Mouse (Mus musculus): ENCODE data around the gene Frs2. TPM values are rescaled to one million over a fixed set of nuclear protein-coding genes. Genes with fewer than 3 reads are reported as not detected.

Gene Frs2
- polyA plus RNA-seq, 1 experiment from 2014 or later, result 20.6 TPM

GRCm38 (mm10) chr10:117120051-117120666, 28.2 kb downstream of the Frs2 start:
- 0 out of 2 replicates have a peak, but pooled peaks cover 2% of the 10 kb centered on the region for H3K4me1 ChIP-seq
- no peak overlapping the region for H3K27ac ChIP-seq
- no peaks in the 10 kb centered on the region for H3K27me3 ChIP-seq
- ATAC-seq (ENCODE audit: insufficient number of reproducible peaks, low FRiP score, low TSS enrichment, low read depth), result no peak
- no peak overlapping the region for H3K4me2 ChIP-seq
- no peaks in the 10 kb centered on the region for H3K36me3 ChIP-seq
- no peak overlapping the region for H3K4me3 ChIP-seq
- 90% methylated on average over 7 of the region's 7 CpGs for WGBS
- no peak overlapping the region for H3K9ac ChIP-seq
- H3K9me3 ChIP-seq, result no peaks in the 10 kb centered on the region

DNA sequence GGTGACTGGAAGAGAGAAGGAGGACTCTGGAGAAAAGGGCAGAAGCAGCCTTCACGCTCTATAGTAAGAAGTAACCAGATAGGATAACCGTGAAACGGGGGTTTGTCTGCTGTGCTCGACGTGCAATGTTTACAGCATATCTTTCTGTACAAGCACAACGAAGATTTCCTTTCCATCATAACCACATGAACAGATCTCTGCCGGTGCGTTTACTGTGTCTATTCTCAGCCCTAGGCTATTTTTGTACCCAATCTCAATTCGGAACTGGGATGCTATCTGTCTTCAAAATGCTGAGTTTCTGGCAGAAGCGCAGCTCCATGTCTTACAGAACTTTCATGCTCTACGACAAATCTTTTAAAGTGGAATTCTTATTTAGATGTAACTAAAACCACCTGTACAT, 28.8 kb downstream of the Frs2 start:
- H3K9me3 ChIP-seq, result no peaks in the 10 kb centered on the region
- 0 out of 2 replicates have a peak, but pooled peaks cover 3% of the 10 kb centered on the region for H3K4me1 ChIP-seq
- no peaks in the 10 kb centered on the region for H3K27me3 ChIP-seq
- ATAC-seq (ENCODE audit: insufficient number of reproducible peaks, low FRiP score, low TSS enrichment, low read depth), result no peak
- 54% methylated on average over 11 of the region's 11 CpGs for WGBS
- no peak overlapping the region for H3K4me2 ChIP-seq
- H3K4me3 ChIP-seq, result no peak overlapping the region
- no peak overlapping the region for H3K9ac ChIP-seq
- no peak overlapping the region for H3K27ac ChIP-seq
- no peaks in the 10 kb centered on the region for H3K36me3 ChIP-seq

DNA sequence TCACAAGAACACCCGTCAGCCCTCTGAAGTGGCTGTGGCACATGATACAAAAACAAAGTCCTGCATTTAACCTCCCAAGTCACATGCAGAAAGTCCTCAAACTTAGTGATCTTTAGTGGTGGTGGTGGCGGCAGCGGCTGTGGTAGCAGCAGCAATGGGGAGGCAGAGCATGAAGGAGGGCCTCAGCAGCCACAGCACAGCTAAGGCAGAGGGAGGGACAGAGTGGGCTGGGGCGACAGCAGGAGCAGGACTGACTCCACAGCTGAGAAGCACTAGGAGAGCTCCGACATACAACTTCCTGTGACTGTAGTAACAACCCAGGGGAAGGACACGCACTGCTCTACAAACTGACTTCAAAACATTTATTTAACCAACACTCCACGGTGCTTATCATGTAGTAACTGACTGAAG, 29.9 kb downstream of the Frs2 start:
- no peak overlapping the region for H3K27ac ChIP-seq
- WGBS, result 75% methylated on average over 7 of the region's 7 CpGs
- ATAC-seq (ENCODE audit: insufficient number of reproducible peaks, low FRiP score, low TSS enrichment, low read depth), result no peak
- H3K9ac ChIP-seq, result no peak overlapping the region
- H3K36me3 ChIP-seq, result no peaks in the 10 kb centered on the region
- 0 out of 2 replicates have a peak, but pooled peaks cover 4% of the 10 kb centered on the region for H3K4me1 ChIP-seq
- no peaks in the 10 kb centered on the region for H3K27me3 ChIP-seq
- H3K4me3 ChIP-seq, result no peak overlapping the region
- no peak overlapping the region for H3K4me2 ChIP-seq
- no peaks in the 10 kb centered on the region for H3K9me3 ChIP-seq

GRCm38 (mm10) chr10:117115652-117116051, 32.7 kb downstream of the Frs2 start:
- no peak overlapping the region for H3K4me3 ChIP-seq
- H3K4me1 ChIP-seq, result peaks cover 8% of the 10 kb centered on the region; the same call in 1 of the 2 replicates
- no peaks in the 10 kb centered on the region for H3K9me3 ChIP-seq
- ATAC-seq (ENCODE audit: insufficient number of reproducible peaks, low FRiP score, low TSS enrichment, low read depth), result no peak
- H3K4me2 ChIP-seq, result no peak overlapping the region
- no peak overlapping the region for H3K27ac ChIP-seq
- H3K36me3 ChIP-seq, result no peaks in the 10 kb centered on the region
- H3K27me3 ChIP-seq, result no peaks in the 10 kb centered on the region
- H3K9ac ChIP-seq, result no peak overlapping the region
- WGBS, result 54% methylated on average over 3 of the region's 3 CpGs

GRCm38 (mm10) chr10:117112545-117112944, 35.8 kb downstream of the Frs2 start:
- ATAC-seq (ENCODE audit: insufficient number of reproducible peaks, low FRiP score, low TSS enrichment, low read depth), result no peak
- H3K4me1 ChIP-seq, result peaks cover 11% of the 10 kb centered on the region; the same call in 1 of the 2 replicates
- H3K36me3 ChIP-seq, result no peaks in the 10 kb centered on the region
- H3K4me3 ChIP-seq, result no peak overlapping the region
- H3K4me2 ChIP-seq, result no peak overlapping the region
- 29% methylated on average over 2 of the region's 2 CpGs for WGBS
- H3K9ac ChIP-seq, result no peak overlapping the region
- no peaks in the 10 kb centered on the region for H3K27me3 ChIP-seq
- no peak overlapping the region for H3K27ac ChIP-seq
- no peaks in the 10 kb centered on the region for H3K9me3 ChIP-seq

- no peak overlapping the region for H3K4me3 ChIP-seq
- no peaks in the 10 kb centered on the region for H3K36me3 ChIP-seq
- no peaks in the 10 kb centered on the region for H3K27me3 ChIP-seq
- WGBS, result 67% methylated on average over 7 of the region's 7 CpGs
- no peak overlapping the region for H3K27ac ChIP-seq
- H3K9ac ChIP-seq, result no peak overlapping the region
- no peak for ATAC-seq (ENCODE audit: insufficient number of reproducible peaks, low FRiP score, low TSS enrichment, low read depth)
- no peak overlapping the region for H3K4me2 ChIP-seq
- no peaks in the 10 kb centered on the region for H3K9me3 ChIP-seq
- H3K4me1 ChIP-seq, result peaks cover 11% of the 10 kb centered on the region; the same call in 1 of the 2 replicates
Measured at GRCm38 (mm10) chr10:117111455-117111854, 36.9 kb downstream of the Frs2 start.

DNA sequence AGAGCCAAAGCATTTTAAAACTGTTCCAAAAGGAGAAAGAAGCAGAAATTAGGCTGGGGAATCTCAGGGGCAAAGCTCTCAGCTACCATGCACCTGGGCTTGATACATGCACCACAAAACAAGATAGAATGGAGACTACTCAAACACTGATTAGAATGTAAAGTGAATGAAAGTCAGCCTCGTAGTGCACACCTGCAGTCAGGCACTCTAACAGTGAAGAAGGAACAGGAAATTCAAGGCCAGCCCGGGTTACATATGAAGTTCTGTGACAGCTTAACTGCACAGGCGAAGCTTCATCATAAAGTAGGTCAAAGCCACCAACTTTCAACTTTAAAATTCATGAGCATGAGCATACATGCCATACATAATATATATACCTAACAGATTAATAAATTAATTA, 38.1 kb downstream of the Frs2 start:
- H3K36me3 ChIP-seq, result no peaks in the 10 kb centered on the region
- H3K4me3 ChIP-seq, result no peak overlapping the region
- 50% methylated on average over 3 of the region's 3 CpGs for WGBS
- H3K27me3 ChIP-seq, result no peaks in the 10 kb centered on the region
- H3K9ac ChIP-seq, result no peak overlapping the region
- H3K27ac ChIP-seq, result peak overlapping the region; percentile 11; the same call in 1 of the 2 replicates
- peaks cover 9% of the 10 kb centered on the region; the same call in 1 of the 2 replicates for H3K4me1 ChIP-seq
- ATAC-seq (ENCODE audit: insufficient number of reproducible peaks, low FRiP score, low TSS enrichment, low read depth), result no peak
- H3K4me2 ChIP-seq, result no peak overlapping the region
- H3K9me3 ChIP-seq, result no peaks in the 10 kb centered on the region

DNA sequence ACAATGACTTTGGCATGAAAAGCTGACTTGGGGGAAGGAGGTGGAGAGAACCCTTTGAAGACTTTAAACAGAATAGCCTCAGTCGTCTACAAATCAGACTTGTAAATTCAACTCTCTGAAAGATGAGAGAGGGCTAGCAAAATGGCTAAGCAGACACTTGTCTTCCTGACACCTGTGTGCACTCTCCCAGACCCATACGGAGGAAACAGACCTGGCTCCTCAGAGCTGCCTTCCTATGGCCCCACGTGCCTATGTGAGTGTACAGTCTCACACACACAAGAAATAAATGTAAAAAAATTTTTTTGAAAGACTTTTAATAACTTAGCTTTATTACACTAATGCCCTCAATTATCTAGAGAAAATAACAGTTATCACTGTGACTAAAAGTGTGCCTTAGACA, 41.6 kb downstream of the Frs2 start:
- H3K4me2 ChIP-seq, result no peak overlapping the region
- H3K27ac ChIP-seq, result no peak overlapping the region
- H3K9ac ChIP-seq, result no peak overlapping the region
- H3K4me1 ChIP-seq, result peaks cover 8% of the 10 kb centered on the region
- H3K36me3 ChIP-seq, result no peaks in the 10 kb centered on the region
- H3K27me3 ChIP-seq, result no peaks in the 10 kb centered on the region
- 18% methylated on average over 3 of the region's 3 CpGs for WGBS
- no peaks in the 10 kb centered on the region for H3K9me3 ChIP-seq
- H3K4me3 ChIP-seq, result no peak overlapping the region
- ATAC-seq (ENCODE audit: insufficient number of reproducible peaks, low FRiP score, low TSS enrichment, low read depth), result no peak

- Histone ChIP-seq H3K4me1 (peaks cover 8% of the 10 kb centered on the region), H3K36me3 (no peaks in the 10 kb centered on the region), H3K4me2 (no peak overlapping the region), H3K27ac (no peak overlapping the region), H3K27me3 (no peaks in the 10 kb centered on the region), H3K9ac (no peak overlapping the region), H3K9me3 (no peaks in the 10 kb centered on the region), H3K4me3 (no peak overlapping the region)
- 26% methylated on average over 4 of the region's 4 CpGs for WGBS
- ATAC-seq (ENCODE audit: insufficient number of reproducible peaks, low FRiP score, low TSS enrichment, low read depth), result no peak
Measured at GRCm38 (mm10) chr10:117106244-117106643, 42.1 kb downstream of the Frs2 start.

DNA sequence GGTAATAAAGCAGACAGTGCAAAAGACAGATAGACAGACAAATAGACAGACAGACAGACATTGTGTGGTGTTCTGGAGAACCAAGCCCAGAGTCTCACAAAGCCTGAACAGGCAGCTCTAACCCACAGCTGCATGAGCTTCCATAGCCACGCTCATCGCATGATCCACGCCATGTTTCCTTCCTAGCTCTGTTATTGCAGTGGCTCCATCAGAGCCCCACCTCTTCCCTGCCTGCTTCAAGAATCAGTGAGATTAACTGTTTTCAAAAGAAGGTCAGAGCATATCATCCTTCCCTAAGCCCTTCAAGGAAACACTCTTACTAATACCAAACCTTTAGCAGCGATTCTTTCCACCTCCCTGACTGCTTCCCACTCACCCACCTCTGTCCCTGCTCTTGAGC, 43.3 kb downstream of the Frs2 start:
- H3K4me2 ChIP-seq, result no peak overlapping the region
- no peak overlapping the region for H3K9ac ChIP-seq
- H3K4me1 ChIP-seq, result peaks cover 5% of the 10 kb centered on the region
- H3K9me3 ChIP-seq, result no peaks in the 10 kb centered on the region
- H3K4me3 ChIP-seq, result no peak overlapping the region
- H3K36me3 ChIP-seq, result no peaks in the 10 kb centered on the region
- 65% methylated on average over 4 of the region's 4 CpGs for WGBS
- ATAC-seq (ENCODE audit: insufficient number of reproducible peaks, low FRiP score, low TSS enrichment, low read depth), result no peak
- no peak overlapping the region for H3K27ac ChIP-seq
- H3K27me3 ChIP-seq, result no peaks in the 10 kb centered on the region

DNA sequence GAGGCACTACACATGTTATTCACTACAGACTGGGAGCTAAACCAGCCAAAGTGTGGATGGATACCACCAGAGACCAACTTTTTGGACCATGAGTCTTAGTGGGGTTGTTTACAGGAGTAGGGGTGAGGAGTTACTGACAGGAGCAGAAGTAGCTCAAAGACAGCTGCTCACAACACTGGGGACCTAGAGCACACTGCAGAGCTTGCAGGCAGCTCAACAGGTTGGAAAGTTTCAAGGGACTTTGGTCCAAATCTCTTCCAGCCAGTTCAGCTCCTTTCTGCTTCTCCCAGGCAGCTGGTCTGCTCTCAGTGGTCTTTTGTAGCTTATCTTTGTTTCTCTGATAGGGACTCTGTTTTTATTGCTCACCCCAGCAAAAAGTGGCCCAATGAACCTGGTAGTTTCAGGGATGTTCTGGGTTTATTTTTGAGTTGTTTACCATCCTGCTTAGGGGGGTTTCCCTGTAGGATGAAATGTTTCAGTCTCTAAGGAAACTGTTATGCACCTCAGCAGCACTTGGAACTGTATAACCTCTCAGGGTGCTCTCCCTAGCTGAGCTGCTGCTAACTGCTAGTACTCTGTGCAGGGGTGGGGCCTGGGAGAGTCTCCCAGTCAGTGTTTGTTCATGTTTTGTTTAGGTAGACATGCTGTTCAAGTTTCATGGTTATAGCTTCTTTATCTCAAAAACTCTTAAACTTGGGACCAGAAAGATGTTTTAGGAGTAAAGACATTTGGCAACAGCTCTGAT, 44.3 kb downstream of the Frs2 start:
- Histone ChIP-seq H3K27me3 (no peaks in the 10 kb centered on the region), H3K36me3 (no peaks in the 10 kb centered on the region; the same call in 1 of the 2 replicates), H3K9me3 (no peaks in the 10 kb centered on the region), H3K27ac (no peak overlapping the region), H3K9ac (no peak overlapping the region), H3K4me1 (peaks cover 4% of the 10 kb centered on the region), H3K4me2 (no peak overlapping the region), H3K4me3 (no peak overlapping the region)
- no peak for ATAC-seq (ENCODE audit: insufficient number of reproducible peaks, low FRiP score, low TSS enrichment, low read depth)

- no peak overlapping the region for H3K27ac ChIP-seq
- ATAC-seq (ENCODE audit: insufficient number of reproducible peaks, low FRiP score, low TSS enrichment, low read depth), result no peak
- H3K4me3 ChIP-seq, result no peak overlapping the region
- H3K9ac ChIP-seq, result no peak overlapping the region
- H3K4me2 ChIP-seq, result no peak overlapping the region
- H3K9me3 ChIP-seq, result no peaks in the 10 kb centered on the region
- WGBS, result 83% methylated on average over 5 of the region's 5 CpGs
- peaks cover 4% of the 10 kb centered on the region; the same call in 1 of the 2 replicates for H3K36me3 ChIP-seq
- H3K4me1 ChIP-seq, result peaks cover 4% of the 10 kb centered on the region
- H3K27me3 ChIP-seq, result no peaks in the 10 kb centered on the region
Measured at GRCm38 (mm10) chr10:117100175-117100574, 48.2 kb downstream of the Frs2 start.

Data from limb, embryonic 15.5 days (tissue).